Comparison of ENCODE assay signal across 16 mouse cellular contexts in the genomic region with DNA sequence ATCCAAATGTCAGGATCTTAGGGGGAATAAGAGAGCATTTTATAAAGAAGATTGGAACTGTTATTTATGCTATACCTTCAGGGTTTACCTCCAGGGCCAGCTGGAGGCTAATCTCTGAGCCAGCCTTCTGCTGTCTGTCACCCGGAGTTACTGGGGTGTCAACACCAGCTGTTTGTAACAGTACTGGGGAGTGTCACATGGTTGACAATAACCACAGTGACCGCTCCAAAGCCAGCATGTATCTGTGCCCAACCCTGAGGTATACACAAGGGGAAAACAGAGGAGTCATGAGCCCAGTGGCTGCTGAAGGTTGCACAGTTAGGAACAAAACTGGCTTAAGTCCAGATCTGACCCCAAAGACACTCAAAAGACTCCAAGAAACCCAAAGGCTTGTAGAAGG.
"Had no signal": no experiment of that assay in that cellular context is flagged by ENCODE, and none has a peak within 500 bp of the region (broad histone marks: within the 10 kb centered on the region; RNA-seq: fewer than 3 reads in every experiment).

No protein-coding gene starts in this region.

- H3K36me3 ChIP-seq: limb, embryonic 10.5 days; limb, embryonic 13.5 days; liver, embryonic 13.5 days; neural tube, embryonic 12.5 days; neural tube, embryonic 15.5 days had no signal

- H3K4me3 ChIP-seq: limb, embryonic 10.5 days; limb, embryonic 13.5 days; liver, embryonic 13.5 days; neural tube, embryonic 12.5 days; neural tube, embryonic 15.5 days had no signal

- H3K4me2 ChIP-seq: limb, embryonic 13.5 days; liver, embryonic 13.5 days; midbrain, embryonic 11.5 days; neural tube, embryonic 12.5 days; neural tube, embryonic 15.5 days had no signal

- H3K4me1 ChIP-seq: liver, embryonic 13.5 days had no signal

- H3K9me3 ChIP-seq: limb, embryonic 10.5 days; limb, embryonic 13.5 days; liver, embryonic 13.5 days; neural tube, embryonic 12.5 days; neural tube, embryonic 15.5 days had no signal

- DNase-seq: kidney, adult 9 months; kidney, postnatal 14 days; kidney, postnatal 4 days; liver; liver, embryonic 13.5 days; lung, adult 2 months; lung, postnatal 14 days; lung, postnatal 4 days; midbrain, embryonic 14.5 days; thymus, adult 18-20 months; thymus, postnatal 36 days had no signal

- H3K27ac ChIP-seq: limb, embryonic 10.5 days; limb, embryonic 13.5 days; liver, embryonic 13.5 days; neural tube, embryonic 12.5 days; neural tube, embryonic 15.5 days had no signal

- H3K9ac ChIP-seq: limb, embryonic 13.5 days; liver, embryonic 13.5 days; neural tube, embryonic 12.5 days; neural tube, embryonic 15.5 days had no signal

- H3K27me3 ChIP-seq: liver, embryonic 13.5 days; neural tube, embryonic 12.5 days had no signal
